Mouse (Mus musculus): Measurements from ENCODE around the gene Efhd1. TPM values are rescaled to one million over a fixed set of nuclear protein-coding genes. Genes with fewer than 3 reads are reported as not detected.

The Efhd1 gene
- polyA plus RNA-seq, 1 experiment from 2014 or later, result 1.2 TPM

DNA sequence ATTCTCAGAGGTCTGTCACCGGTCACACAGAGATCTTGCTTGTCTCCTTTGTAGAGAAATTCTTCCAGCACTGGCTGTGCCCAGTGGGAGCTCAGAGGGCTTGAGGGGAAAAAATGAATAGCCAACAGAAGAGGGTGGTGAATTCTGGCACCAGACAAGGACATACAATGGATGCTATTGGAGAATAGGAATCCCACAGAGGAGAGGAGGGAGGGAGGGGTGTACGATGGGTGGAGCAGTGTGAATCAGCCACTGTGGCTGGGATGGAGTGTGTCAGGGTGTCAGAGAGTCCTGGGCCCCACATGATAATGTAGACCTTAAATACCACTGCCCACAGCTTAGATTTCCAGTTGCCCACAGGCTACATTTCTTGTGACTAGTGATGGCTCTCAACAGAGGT is 22.9 kb downstream of the Efhd1 start:
- Histone ChIP-seq H3K27me3 (replicated peaks) (no peaks in the 10 kb centered on the region), H3K9me3 (replicated peaks) (no peaks in the 10 kb centered on the region), H3K4me3 (replicated peaks) (no peak overlapping the region), H3K27ac (replicated peaks) (no peak overlapping the region), H3K4me1 (no peaks in the 10 kb centered on the region), H3K9ac (replicated peaks) (no peak overlapping the region), H3K4me2 (no peak overlapping the region), H3K36me3 (no peaks in the 10 kb centered on the region)
- no peak for ATAC-seq (ENCODE audit: low FRiP score)
- 54% methylated on average over 2 of the region's 2 CpGs for WGBS

- Histone ChIP-seq H3K4me1 (no peaks in the 10 kb centered on the region), H3K4me2 (no peak overlapping the region), H3K9ac (replicated peaks) (no peak overlapping the region), H3K9me3 (replicated peaks) (no peaks in the 10 kb centered on the region), H3K27me3 (replicated peaks) (no peaks in the 10 kb centered on the region), H3K27ac (replicated peaks) (no peak overlapping the region), H3K36me3 (no peaks in the 10 kb centered on the region), H3K4me3 (replicated peaks) (no peak overlapping the region)
- no peak for ATAC-seq (ENCODE audit: low FRiP score)
- WGBS, result 54% methylated on average over 8 of the region's 8 CpGs
Measured at GRCm38 (mm10) chr1:87291416-87291815, 27.3 kb downstream of the Efhd1 start.

DNA sequence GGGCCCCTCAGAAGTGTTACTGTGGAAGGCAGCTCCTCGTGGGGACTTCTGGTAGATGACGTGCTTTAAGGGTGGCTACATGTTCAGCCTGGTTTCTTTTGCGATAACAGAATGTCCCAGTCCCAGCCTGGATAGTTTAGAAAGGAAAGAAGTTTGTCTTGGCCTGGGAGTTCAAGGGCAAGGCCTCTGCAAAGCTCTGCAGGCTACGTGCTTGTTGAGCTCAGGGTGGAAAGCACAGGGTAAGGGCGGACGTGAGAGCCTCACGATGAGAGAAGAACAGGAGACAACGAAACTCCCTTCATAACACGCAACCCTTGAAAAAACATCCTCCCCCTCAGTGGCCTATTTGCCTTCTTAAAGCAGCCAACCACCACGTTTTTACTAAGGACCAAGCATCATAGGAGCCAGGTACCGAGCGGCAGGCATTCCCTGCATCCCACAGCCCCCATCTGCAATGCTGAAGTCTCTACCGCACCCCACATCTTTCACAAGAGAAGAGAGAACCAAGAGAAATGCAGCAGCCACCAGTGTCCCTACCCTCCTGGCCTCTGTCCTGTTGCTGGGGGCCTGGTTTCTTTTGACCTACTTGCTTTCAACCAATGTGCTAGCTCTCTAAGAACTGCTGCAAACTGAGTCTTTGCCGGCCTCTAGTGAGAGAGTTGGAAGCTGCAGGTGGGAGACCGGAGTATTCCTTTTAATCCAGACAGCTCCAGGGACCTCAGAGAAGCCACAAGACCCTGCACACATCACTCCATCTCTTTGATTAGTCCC is 28.4 kb downstream of the Efhd1 start:
- WGBS, result 72% methylated on average over 15 of the region's 15 CpGs
- H3K27me3 ChIP-seq (replicated peaks), result no peaks in the 10 kb centered on the region

GRCm38 (mm10) chr1:87294063-87294710 is 30.0 kb downstream of the Efhd1 start:
- no peak overlapping the region for H3K4me2 ChIP-seq
- no peak overlapping the region for H3K27ac ChIP-seq (replicated peaks)
- H3K9ac ChIP-seq (replicated peaks), result no peak overlapping the region
- H3K36me3 ChIP-seq, result no peaks in the 10 kb centered on the region
- ATAC-seq (ENCODE audit: low FRiP score), result no peak
- 78% methylated on average over 4 of the region's 4 CpGs for WGBS
- H3K4me1 ChIP-seq, result no peaks in the 10 kb centered on the region
- no peaks in the 10 kb centered on the region for H3K9me3 ChIP-seq (replicated peaks)
- no peak overlapping the region for H3K4me3 ChIP-seq (replicated peaks)
- no peaks in the 10 kb centered on the region for H3K27me3 ChIP-seq (replicated peaks)

More for the DNA sequence above, 28.4 kb downstream of the Efhd1 start:
- Histone ChIP-seq H3K36me3 (no peaks in the 10 kb centered on the region), H3K4me2 (no peak overlapping the region), H3K4me3 (replicated peaks) (no peak overlapping the region), H3K9ac (replicated peaks) (no peak overlapping the region), H3K4me1 (no peaks in the 10 kb centered on the region), H3K9me3 (replicated peaks) (no peaks in the 10 kb centered on the region), H3K27ac (replicated peaks) (no peak overlapping the region)
- no peak for ATAC-seq (ENCODE audit: low FRiP score)

DNA sequence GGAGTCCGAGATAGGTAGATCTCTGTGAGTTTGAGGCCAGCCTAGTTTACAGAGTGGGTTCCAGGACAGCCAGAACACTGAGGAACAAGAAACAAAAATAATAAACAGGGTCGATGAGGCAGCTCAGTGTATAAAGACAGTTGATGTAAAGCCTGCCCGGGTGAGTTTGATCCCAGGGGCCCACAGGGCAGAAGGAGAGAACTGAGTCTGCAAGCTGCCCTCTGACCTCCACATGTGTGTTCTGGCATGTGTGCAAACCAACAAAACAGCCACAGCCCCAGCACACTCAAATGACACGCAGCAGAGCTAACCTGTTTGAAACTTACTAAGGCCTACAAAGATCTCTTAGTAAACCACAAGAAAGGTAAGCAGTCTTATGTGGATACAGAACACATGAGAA is 30.8 kb downstream of the Efhd1 start:
- Histone ChIP-seq H3K27ac (replicated peaks) (no peak overlapping the region), H3K4me1 (0 out of 2 replicates have a peak, but pooled peaks cover 3% of the 10 kb centered on the region), H3K36me3 (no peaks in the 10 kb centered on the region), H3K9me3 (replicated peaks) (no peaks in the 10 kb centered on the region), H3K4me2 (no peak overlapping the region), H3K4me3 (replicated peaks) (no peak overlapping the region), H3K9ac (replicated peaks) (no peak overlapping the region), H3K27me3 (replicated peaks) (no peaks in the 10 kb centered on the region)
- 75% methylated on average over 4 of the region's 4 CpGs for WGBS
- ATAC-seq (ENCODE audit: low FRiP score), result no peak

DNA sequence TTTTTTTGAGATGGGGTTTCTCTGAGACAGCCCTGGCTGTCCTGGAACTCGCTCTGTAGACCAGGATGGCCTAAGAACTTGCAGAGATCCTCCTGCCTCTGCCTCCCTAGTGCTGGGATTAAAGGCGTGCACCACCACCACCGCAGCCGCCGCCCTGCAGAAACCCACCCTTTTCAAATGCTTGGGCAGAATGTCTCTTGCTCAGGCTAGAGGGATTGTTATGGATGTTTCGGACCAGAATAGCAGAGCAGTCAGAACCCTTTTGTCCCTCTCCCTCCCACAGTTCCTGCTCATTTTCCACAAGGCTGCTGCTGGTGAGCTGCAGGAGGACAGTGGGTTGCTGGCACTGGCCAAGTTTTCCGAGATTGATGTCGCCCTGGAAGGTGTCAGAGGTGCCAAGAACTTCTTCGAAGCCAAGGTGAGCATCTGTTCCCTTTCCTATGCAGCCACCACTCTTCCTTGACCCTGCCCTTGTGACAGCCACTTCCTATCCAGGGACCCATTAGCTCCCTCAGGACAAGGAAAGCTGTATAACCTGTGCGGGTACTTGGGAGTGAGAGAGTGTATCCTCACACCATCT is 33.3 kb downstream of the Efhd1 start:
- Histone ChIP-seq H3K9ac (replicated peaks) (no peak overlapping the region), H3K9me3 (replicated peaks) (no peaks in the 10 kb centered on the region), H3K27me3 (replicated peaks) (no peaks in the 10 kb centered on the region), H3K27ac (replicated peaks) (no peak overlapping the region), H3K4me3 (replicated peaks) (no peak overlapping the region), H3K4me1 (0 out of 2 replicates have a peak, but pooled peaks cover 3% of the 10 kb centered on the region), H3K36me3 (no peaks in the 10 kb centered on the region), H3K4me2 (no peak overlapping the region)
- ATAC-seq (ENCODE audit: low FRiP score), result no peak
- 87% methylated on average over 10 of the region's 10 CpGs for WGBS

DNA sequence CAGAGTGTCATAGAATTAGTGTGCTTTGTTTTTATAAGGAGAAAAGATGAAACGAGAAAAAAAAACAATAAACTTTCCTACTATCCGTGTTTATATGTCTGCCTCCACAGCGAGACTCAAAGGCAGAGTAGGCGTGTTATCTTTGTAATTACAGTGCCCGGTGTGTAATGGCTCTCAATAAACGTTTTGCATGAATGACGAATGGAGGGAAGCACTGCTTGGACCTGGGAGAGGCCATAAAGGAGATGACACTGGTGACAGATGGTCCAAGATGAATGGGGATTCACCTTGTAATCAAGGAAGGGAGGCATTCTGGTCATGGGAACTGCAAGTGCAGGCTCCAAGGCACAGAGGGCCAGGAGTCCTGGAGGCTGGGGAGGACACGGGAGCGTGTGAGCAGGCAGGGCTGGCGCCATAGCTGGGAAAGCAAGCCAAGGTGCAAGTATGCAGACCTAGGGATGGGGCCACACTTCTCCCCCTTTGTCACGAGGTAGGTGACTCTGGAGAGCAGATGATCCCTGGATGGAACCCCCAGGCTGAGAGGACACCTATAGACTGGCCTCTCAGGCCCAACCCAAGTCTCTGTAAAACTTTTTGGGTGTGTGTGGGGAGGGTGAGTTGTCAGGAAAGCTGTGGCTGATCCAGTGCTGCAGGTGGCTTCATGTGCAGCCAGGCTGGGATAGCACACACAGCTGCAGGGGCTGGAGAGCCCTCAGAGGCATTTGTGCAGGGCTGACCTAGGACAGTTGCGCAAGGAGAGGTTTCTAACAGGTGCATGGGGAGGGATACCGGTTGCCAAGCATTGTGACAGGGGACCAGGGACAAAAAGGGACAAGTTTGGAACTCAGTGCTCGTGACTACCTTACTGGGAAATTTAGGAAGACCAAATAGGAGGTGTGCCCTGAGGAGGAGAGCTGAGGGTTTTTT is 36.5 kb downstream of the Efhd1 start:
- 49% methylated on average over 14 of the region's 14 CpGs for WGBS
- Histone ChIP-seq H3K27ac (replicated peaks) (no peak overlapping the region), H3K9me3 (replicated peaks) (no peaks in the 10 kb centered on the region), H3K27me3 (replicated peaks) (no peaks in the 10 kb centered on the region), H3K36me3 (no peaks in the 10 kb centered on the region), H3K4me2 (no peak overlapping the region), H3K9ac (replicated peaks) (no peak overlapping the region), H3K4me1 (0 out of 2 replicates have a peak, but pooled peaks cover 3% of the 10 kb centered on the region), H3K4me3 (replicated peaks) (no peak overlapping the region)
- ATAC-seq (ENCODE audit: low FRiP score), result peak; percentile 17; the same call in 1 of the 2 replicates

GRCm38 (mm10) chr1:87301971-87302370 is 37.8 kb downstream of the Efhd1 start:
- Histone ChIP-seq H3K4me3 (replicated peaks) (no peak overlapping the region), H3K9ac (replicated peaks) (no peak overlapping the region), H3K36me3 (no peaks in the 10 kb centered on the region), H3K4me1 (0 out of 2 replicates have a peak, but pooled peaks cover 3% of the 10 kb centered on the region), H3K9me3 (replicated peaks) (no peaks in the 10 kb centered on the region), H3K4me2 (no peak overlapping the region), H3K27me3 (replicated peaks) (no peaks in the 10 kb centered on the region), H3K27ac (replicated peaks) (no peak overlapping the region)
- no peak for ATAC-seq (ENCODE audit: low FRiP score)
- WGBS, result 89% methylated on average over 2 of the region's 2 CpGs

- 88% methylated on average over 3 of the region's 3 CpGs for WGBS
- no peaks in the 10 kb centered on the region for H3K36me3 ChIP-seq
Measured at GRCm38 (mm10) chr1:87308952-87309351, 44.8 kb downstream of the Efhd1 start.

DNA sequence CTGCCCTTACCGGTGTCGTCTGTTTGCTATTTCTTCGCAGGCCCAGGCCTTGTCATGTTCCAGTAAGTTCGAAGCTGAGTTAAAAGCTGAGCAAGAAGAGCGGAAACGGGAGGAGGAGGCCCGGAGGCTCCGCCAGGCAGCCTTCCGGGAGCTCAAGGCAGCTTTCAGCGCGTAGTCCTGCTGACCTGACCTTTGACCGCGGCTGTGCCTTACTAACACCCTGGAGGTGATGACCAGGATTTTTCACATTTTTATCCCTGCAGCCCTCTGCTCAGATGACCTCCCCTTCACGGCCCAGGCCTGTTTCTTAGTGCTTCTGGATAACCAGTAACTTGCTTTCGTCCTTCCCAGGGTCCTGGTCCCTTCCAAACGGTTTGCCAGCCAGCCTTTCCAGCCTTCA is 45.5 kb downstream of the Efhd1 start:
- WGBS, result 90% methylated on average over 16 of the region's 16 CpGs
- no peak for ATAC-seq (ENCODE audit: low FRiP score)
- no peak overlapping the region for H3K4me3 ChIP-seq (replicated peaks)
- no peak overlapping the region for H3K9ac ChIP-seq (replicated peaks)
- H3K36me3 ChIP-seq, result no peaks in the 10 kb centered on the region
- no peaks in the 10 kb centered on the region for H3K9me3 ChIP-seq (replicated peaks)
- H3K27ac ChIP-seq (replicated peaks), result no peak overlapping the region
- H3K27me3 ChIP-seq (replicated peaks), result no peaks in the 10 kb centered on the region
- no peaks in the 10 kb centered on the region for H3K4me1 ChIP-seq
- no peak overlapping the region for H3K4me2 ChIP-seq

More at GRCm38 (mm10) chr1:87308952-87309351, 44.8 kb downstream of the Efhd1 start:
- Histone ChIP-seq H3K4me1 (no peaks in the 10 kb centered on the region), H3K27me3 (replicated peaks) (no peaks in the 10 kb centered on the region), H3K27ac (replicated peaks) (no peak overlapping the region), H3K4me3 (replicated peaks) (no peak overlapping the region), H3K9me3 (replicated peaks) (no peaks in the 10 kb centered on the region), H3K9ac (replicated peaks) (no peak overlapping the region), H3K4me2 (no peak overlapping the region)
- ATAC-seq (ENCODE audit: low FRiP score), result no peak

DNA sequence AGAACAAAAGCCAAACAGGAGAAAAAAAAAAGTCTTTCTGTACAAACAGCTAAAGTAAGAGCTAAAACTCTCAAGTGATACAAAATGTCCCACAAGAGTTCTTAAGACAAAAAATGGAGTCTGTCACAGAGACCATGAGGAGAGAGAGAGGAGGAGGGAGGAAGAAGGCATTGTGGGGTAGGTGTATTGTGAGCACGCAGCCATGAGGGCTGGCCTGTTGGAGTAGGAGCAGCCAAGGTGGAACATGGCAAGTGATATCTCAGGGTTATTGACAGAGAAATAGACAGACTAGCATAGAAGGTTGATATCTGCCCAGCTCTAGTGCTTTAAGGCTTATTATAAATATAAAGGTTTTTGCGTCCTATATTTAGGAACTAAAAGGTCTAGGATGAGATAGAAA is 48.5 kb downstream of the Efhd1 start:
- WGBS, result 93% methylated on average over 2 of the region's 2 CpGs
- H3K4me3 ChIP-seq (replicated peaks), result no peak overlapping the region
- H3K9me3 ChIP-seq (replicated peaks), result no peaks in the 10 kb centered on the region
- ATAC-seq (ENCODE audit: low FRiP score), result no peak
- no peaks in the 10 kb centered on the region for H3K36me3 ChIP-seq
- no peak overlapping the region for H3K27ac ChIP-seq (replicated peaks)
- H3K4me2 ChIP-seq, result no peak overlapping the region
- peaks cover 4% of the 10 kb centered on the region; the same call in 1 of the 2 replicates for H3K4me1 ChIP-seq
- no peaks in the 10 kb centered on the region for H3K27me3 ChIP-seq (replicated peaks)
- no peak overlapping the region for H3K9ac ChIP-seq (replicated peaks)

Measured in neural tube, embryonic 15.5 days (tissue).